Mouse (Mus musculus): Measurements from ENCODE around the gene Mfap1a.
A peak's percentile ranks its signal among the peaks of the same experiment; 100 is the strongest.
"Not testable (repeated sequence)": the region's sequence is repeated elsewhere in the genome, so short reads cannot be mapped to it uniquely, and the experiment has no call there.

Mfap1a gene

GRCm38 (mm10) chr2:121475306-121475705, 31.2 kb downstream of the Mfap1a start:
- not testable (repeated sequence) for DNase-seq (ENCODE audit: low spot score)

DNA sequence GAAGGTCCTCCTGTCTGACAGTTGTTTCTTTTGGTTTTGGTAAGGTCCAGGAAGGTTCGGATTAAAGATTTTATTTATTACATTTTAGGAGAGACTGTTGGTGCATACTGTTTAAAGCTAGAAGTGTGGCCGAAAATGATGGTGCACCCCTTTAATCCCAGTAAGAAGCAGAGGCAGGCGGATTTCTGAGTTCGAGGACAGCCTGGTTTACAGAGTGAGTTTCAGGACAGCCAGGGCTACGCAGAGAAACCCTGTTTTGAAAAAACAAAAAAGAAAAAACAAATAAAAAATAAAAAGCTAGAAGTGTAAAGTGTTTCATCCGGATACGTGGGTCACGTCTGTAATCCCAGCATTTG, 32.3 kb downstream of the Mfap1a start:
- DNase-seq (ENCODE audit: low spot score): no peak

- peak; percentile 91 for DNase-seq (ENCODE audit: low spot score)
These were observed 32.9 kb downstream of the Mfap1a start, which contains the start of gene Mfap1b for GRCm38 (mm10) chr2:121473301-121474179. Gene Mfap1b (minus strand): TSS chr2:121474067.

DNA sequence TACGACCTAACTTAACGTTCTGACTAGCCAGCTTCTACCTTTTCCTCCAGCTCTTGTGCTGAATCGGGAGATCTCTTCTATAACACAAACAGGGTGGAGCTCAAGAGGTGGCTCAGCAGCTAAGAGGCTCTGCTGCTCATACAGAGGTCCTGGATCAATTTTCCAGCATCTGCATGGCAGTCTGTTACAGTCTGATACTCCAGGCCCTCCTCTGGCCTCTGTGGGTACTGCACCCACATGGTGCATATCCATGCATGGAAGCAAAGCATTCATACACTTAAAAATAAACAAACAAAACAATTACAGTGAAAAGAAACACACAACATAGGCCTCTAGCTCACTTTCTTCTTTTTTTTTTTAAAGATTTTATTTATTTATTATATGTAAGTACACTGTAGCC, 33.7 kb downstream of the Mfap1a start:
- DNase-seq (ENCODE audit: low spot score): not testable (repeated sequence)

DNA sequence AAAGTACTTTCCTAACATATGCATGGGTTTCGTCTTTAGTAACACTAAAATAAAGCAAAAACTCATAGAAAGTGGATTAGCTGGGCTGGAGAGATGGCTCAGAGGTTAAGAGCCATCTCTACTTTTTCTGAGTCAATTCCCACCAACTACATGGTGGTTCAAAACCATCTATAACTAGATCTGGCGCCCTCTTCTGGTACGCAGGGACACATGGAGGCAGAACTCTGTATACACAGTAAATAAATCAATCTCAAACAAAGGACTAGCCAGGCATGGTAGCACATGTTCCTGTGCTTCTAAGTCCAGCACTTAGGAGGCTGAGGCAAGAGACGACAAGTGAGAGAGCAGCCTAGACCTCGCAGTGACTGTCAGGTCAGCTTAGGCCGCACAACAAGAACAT, 37.5 kb downstream of the Mfap1a start:
- not testable (repeated sequence) for DNase-seq (ENCODE audit: low spot score)

DNA sequence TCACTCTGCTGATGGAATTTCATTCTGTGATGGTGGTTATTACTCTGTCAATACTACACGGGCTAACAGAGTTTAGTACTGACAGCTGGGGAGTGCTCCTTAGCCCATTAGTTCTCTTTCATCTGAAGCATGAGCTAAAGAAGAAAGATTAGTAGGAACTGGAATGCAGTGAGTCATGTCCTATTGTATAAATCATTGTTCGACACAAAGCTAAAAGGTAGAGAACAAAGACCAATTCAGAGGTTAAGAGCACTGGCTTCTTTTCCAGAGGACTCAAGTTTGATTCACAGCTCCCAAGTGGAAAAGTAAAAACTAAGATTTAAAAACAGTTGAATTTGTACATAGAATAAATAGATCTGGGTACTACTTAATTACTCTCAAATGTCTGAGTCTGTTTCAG, 46.4 kb downstream of the Mfap1a start:
- no peak for DNase-seq (ENCODE audit: low spot score)

DNA sequence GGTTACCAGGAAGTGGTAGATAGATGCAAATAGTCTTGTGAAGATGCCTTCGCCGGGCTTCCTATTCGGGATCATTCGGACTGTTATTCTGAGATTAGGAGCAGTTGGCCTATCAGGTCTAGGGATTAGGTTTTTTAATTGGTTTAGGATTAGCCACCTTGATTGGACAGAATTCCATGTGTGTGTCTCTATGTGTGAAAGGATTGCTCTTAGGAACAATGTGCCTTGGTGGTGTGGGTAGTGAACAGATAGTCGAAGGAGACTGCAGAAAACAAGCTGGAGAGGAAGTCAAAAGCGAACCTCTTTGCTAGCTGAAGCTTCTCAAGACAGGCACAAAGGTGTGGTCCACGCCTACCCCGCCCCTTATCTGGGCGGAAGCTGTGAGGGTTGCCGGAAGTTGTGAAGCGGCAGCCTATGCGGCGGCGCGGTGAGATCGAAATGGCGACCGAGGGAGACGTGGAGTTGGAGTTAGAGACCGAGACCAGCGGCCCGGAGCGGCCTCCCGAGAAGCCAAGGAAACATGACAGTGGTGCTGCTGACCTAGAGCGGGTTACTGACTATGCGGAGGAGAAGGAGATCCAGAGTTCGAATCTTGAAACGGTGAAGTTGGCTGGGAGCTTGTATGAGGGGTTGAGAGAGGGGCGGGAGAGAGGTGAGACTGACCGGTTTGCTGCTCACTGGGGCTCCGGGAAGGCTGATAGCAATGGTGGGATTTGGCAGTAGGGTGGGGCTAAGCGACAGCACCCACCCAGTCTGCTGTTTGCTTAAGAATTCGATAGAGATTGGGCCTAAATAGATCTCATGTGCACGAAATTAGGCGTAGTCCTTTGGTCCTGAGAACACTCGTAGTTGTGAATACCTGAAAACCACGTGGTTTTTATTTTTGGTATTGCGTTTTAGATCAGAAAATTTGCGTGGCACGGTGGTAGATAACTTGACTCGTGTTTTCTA, 49.5 kb downstream of the Mfap1a start, which contains the start of gene Serinc4:
Gene Serinc4, minus strand, starts transcription at position 90 of the 951 bp plus-strand sequence.
- DNase-seq (ENCODE audit: low spot score): peak; percentile 85

DNA sequence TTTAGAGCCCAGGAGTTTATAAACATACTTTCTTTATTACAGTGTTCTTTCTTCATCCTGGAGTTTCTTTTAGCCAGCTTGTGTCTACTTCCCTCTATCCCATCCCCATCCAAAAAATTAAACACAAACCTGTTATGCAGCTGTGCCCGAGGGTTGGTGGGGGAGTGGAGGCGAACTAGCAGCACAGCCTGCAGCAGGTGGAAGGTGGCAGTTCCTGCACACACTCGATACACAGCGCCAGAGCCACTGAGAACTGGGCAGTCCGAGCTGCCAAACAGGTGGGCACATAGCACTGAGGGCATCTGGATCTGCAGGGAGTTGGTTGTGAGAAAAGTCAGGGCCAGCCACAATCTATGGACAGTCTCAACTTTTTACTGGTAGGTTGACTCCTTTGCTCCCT, 50.9 kb downstream of the Mfap1a start:
- no peak for DNase-seq (ENCODE audit: low spot score)

- no peak for DNase-seq (ENCODE audit: low spot score)
These were observed 52.5 kb downstream of the Mfap1a start for GRCm38 (mm10) chr2:121453917-121454316.

DNA sequence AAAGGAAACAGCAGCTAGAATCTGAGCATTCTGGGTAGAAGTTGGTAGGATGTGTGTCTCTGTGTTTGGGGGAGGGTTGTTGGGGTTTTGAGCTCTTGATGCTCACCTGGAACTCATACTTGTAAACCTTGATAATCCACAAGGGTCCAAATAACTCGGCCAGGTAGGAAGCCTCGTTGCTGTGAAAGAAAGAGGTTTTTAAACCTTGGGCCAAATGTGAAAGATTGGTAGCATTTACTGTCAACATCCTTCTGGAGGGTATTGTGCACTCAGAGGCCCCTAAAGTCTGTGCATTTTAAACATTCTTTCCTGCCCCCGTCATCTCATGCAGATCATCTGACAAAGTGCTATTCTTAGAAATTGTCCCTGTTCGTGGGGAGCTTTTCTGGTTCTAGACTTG, 53.5 kb downstream of the Mfap1a start, which contains the start of gene Hypk:
Gene Hypk, plus strand, starts transcription at position 301 of the 400 bp plus-strand sequence.
- no peak for DNase-seq (ENCODE audit: low spot score)

GRCm38 (mm10) chr2:121452361-121452760, 54.1 kb downstream of the Mfap1a start:
- DNase-seq (ENCODE audit: low spot score): no peak

DNA sequence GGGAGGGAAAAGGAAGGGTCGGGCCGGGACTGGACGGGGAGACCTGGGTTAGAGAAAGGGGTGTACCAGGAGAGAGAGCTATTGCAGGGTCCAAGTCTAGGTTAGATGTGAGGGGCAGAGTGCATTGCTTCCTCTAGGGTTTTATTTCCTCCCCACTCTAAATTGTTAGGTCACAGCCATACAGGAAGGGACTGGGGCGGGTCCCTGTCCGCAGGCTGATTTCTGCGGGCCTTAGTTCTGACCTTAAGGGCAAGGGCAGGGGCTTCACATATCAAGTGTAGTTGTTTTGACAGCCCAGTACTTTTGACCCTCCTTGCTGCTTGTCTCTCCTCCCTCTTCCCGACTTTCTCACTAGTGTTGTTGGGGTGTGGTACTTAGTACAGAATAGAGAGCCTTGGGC, 56.4 kb downstream of the Mfap1a start:
- no peak for DNase-seq (ENCODE audit: low spot score)

- DNase-seq (ENCODE audit: low spot score): no peak
These were observed 56.9 kb downstream of the Mfap1a start for GRCm38 (mm10) chr2:121449545-121450011.

- DNase-seq (ENCODE audit: low spot score): peak; percentile 98
These were observed 57.5 kb downstream of the Mfap1a start, which contains the start of gene Serf2 for GRCm38 (mm10) chr2:121448739-121449535. Gene Serf2 (plus strand): TSS chr2:121449195.

GRCm38 (mm10) chr2:121448136-121448535, 58.3 kb downstream of the Mfap1a start:
- DNase-seq (ENCODE audit: low spot score): peak; percentile 65

- DNase-seq (ENCODE audit: low spot score): no peak
These were observed 59.5 kb downstream of the Mfap1a start for GRCm38 (mm10) chr2:121447006-121447405.

DNA sequence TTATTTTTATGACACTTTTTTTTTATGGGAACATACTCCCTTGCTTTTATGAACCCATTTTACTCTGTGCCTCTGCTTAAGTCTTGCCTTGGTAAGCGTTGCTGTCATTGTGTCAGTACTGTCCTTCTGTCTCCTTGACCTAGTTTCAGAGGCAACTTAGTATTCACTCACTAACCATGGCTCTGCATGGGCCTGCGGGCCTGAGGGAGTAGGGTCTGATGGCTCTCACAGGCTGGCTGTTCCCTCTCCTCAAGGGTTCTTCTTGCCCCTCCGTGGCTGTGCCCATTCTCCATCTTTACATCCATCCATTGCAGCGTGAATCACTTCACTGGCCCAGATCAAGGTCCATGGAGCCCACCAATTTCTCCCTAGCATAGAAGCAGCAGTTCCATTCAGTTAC, 60.0 kb downstream of the Mfap1a start:
- no peak for DNase-seq (ENCODE audit: low spot score)

- DNase-seq (ENCODE audit: low spot score): no peak
These were observed 61.3 kb downstream of the Mfap1a start for GRCm38 (mm10) chr2:121445117-121445516.

GRCm38 (mm10) chr2:121444178-121444577, 62.3 kb downstream of the Mfap1a start, which contains the start of gene Ell3:
Gene Ell3 (minus strand): TSS chr2:121444278.
- no peak for DNase-seq (ENCODE audit: low spot score)

GRCm38 (mm10) chr2:121443068-121443349, 63.5 kb downstream of the Mfap1a start:
- no peak for DNase-seq (ENCODE audit: low spot score)

DNA sequence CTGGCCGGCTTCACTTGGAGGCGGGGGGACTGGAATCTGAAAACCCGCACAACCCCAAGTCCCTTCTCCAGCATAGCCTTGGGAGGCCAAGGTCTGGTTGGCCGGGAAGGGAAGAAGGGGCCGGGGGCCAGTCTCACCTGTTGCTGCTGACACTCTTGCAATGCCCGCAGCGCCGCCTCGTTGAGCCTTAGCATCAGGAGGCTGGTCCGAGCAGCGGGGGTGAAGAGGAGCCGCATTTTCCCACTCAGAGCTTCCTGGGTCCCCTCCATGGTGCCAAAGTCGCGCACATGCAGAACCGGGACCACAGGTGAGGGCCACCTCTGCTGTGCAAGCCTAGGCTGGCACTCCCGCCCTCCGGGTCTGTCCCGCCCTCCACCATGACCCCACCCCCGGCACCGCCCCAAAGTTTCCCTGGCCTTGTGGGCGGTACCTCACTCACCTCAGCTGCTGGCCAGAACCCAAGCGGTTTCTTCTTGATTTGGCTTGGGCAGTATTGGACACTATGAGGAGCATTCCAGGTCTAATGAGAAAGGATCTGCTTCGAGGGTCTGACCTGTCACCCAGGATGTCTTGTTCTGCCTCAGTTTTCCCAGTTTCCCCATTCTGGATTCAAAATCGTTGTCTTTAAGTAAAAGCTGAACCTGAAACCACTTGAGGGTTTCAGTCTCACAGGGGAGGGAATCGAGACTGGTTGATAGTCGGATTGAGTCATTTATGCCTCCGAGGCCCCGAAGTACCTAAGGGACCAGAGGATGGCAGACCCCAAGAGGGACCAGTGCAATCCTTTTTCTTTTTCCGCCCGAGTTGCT, 64.0 kb downstream of the Mfap1a start:
- DNase-seq (ENCODE audit: low spot score): no peak

Data from MN1 (cell line).